Mouse (Mus musculus): ENCODE data around the gene Zhx3.

DNA sequence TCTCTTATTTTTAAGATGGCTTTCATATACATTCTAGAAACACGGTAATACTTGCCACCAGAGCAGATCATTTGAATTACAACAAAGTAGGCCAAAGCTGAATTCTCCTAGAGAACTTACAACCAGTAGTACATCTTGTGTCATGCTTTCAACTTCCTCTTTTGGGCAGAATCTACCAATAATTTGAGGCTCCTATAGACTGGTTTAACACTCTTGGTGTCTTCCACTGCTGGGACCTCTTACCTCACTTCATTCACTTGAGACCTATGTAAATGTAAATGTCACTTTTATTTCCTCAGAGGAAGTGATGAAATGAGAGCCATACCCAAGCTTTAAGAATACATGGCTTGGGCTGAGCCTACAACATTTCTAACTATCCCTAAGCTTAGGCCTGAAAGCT lies 8.7 kb downstream of the Zhx3 start:
- TF ChIP-seq CTCF (IDR thresholded peaks at IDR 0.05; ENCODE audit: low read depth): no peak
- TF ChIP-seq EP300 (IDR thresholded peaks at IDR 0.05; ENCODE audit: low read depth): no peak
